Mouse (Mus musculus) bone marrow macrophage, adult 2 months (primary cell): ENCODE results near the gene Gimd1.

Experiments
- CTCF ChIP-seq: IDR thresholded peaks from 2 replicates; pipeline ENCODE4 v1.5.1; 2012; ENCODE audit warnings: low read depth, mild to moderate bottlenecking, low read length, moderate library complexity
- POLR2A ChIP-seq: IDR thresholded peaks from 2 replicates; pipeline ENCODE4 v1.6.1; 2012; ENCODE audit warnings: mild to moderate bottlenecking, low read depth, low read length, borderline replicate concordance

GRCm38 (mm10) chr3:132581198-132581597 lies 48.4 kb upstream of the Gimd1 start:
- TF ChIP-seq POLR2A (no peak), CTCF (no peak)
